Mouse (Mus musculus): ENCODE results near the gene Dusp1. TPM values are rescaled to one million over a fixed set of nuclear protein-coding genes. Genes with fewer than 3 reads are reported as not detected.

The Dusp1 gene
- total and polyA plus RNA-seq, 3 experiments: 3.5 to 9.9 (median 5.6) TPM

DNA sequence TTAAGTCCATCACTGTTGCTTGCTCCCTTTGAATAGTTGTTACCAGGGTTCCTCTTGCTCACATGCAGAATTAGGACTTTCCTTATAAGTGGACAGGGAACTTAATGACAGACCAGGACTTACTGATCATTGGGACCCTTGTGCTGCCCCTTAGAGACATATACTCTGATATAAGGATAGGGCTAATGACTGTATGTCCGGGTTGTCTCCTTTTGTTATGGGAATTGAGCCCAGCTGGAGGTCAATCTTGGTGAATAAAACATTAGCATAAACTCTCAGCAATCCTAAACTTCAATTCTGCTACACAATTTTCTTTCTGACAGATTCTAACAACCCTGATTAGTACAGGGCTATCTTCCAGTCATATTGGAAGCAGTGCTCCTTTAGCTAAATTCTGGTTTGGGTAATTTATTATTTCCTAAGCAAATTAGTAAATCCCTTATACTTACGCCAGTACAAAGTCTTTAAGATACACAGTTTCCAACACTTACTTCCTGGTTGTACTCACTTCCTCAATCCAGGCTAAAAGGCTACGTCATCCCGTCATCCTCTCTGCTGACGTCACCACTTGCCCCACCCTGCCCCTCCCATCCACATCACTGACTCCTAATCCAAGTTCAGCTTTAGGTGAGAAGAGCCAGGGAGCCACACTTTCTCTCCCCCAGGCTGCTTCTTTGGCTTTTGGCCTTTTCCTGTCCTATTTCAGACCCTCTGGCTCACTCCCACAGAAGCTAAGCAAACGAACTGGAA lies 24.0 kb downstream of the Dusp1 start:
- Histone ChIP-seq H3K27me3 (replicated peaks) (no peaks in the 10 kb centered on the region), H3K9ac (ENCODE audit: insufficient read depth, low read depth) (peak overlapping the region; percentile 88), H3K4me2 (ENCODE audit: insufficient read depth, low read depth, poor library complexity, severe bottlenecking) (peak overlapping the region; percentile 95), H3K4me3 (replicated peaks in 1 of 3; ENCODE audit: low read depth in 2 of 3, low read length in 2 of 3, poor library complexity in 1 of 3) (peak overlapping the region; percentile 58 to 90 (median 60)), H3K79me2 (replicated peaks; ENCODE audit: control insufficient read depth, extremely low read depth, insufficient read depth, poor library complexity, severe bottlenecking) (no peaks in the 10 kb centered on the region), H3K9me3 (replicated peaks; ENCODE audit: low read length) (no peaks in the 10 kb centered on the region), H3K36me3 (replicated peaks in 1 of 2; ENCODE audit: control insufficient read depth in 1 of 2, insufficient read depth in 1 of 2, low read length in 1 of 2) (no peaks in the 10 kb centered on the region), H3K4me1 (ENCODE audit: control insufficient read depth in 1 of 2, insufficient read depth in 2 of 2) (peaks cover 19 to 55% of the 10 kb centered on the region in 2 experiments), H3K27ac (ENCODE audit: insufficient read depth, low read depth) (no peak overlapping the region)
- DNase-seq (ENCODE audit: extremely low read depth): peak; percentile 94
- in situ Hi-C loops (cut with MboI; ENCODE audit: low pct_ligation_motif_present, low pct_unique_long_range_greater_than_20kb, low sequenced_read_pairs) (no loop called here), dilution Hi-C loops (cut with MboI; ENCODE audit: extremely low pct_ligation_motif_present, extremely low pct_unique_long_range_greater_than_20kb, low sequenced_read_pairs) (no loop called here)
- TF ChIP-seq TBP (conservative IDR thresholded peaks at IDR 0.05; ENCODE audit: low read depth, low read length) (peak; percentile 90), MAZ (IDR thresholded peaks at IDR 0.05; ENCODE audit: low read depth, low read length) (peak; percentile 94), POLR2AphosphoS2 (IDR thresholded peaks at IDR 0.05; ENCODE audit: low read depth, low read length) (no peak), E2F4 (IDR thresholded peaks at IDR 0.05; ENCODE audit: insufficient replicate concordance, low read depth, low read length) (no peak), JUN (IDR thresholded peaks at IDR 0.05; ENCODE audit: insufficient read depth, low read depth, low read length) (peak; percentile 88), PAX5 (IDR thresholded peaks at IDR 0.05; ENCODE audit: low read length) (no peak), RCOR1 (conservative IDR thresholded peaks at IDR 0.05; ENCODE audit: low read depth, low read length) (no peak), GABPA (IDR thresholded peaks at IDR 0.05; ENCODE audit: insufficient replicate concordance, low read depth, low read length) (no peak), ZMIZ1 (IDR thresholded peaks at IDR 0.05; ENCODE audit: low read depth, low read length) (no peak), USF1 (IDR thresholded peaks at IDR 0.05; ENCODE audit: low read depth, low read length) (no peak), MYC (IDR thresholded peaks at IDR 0.05; ENCODE audit: low read depth, low read length) (no peak), JUND (conservative IDR thresholded peaks at IDR 0.05; ENCODE audit: low read depth, low read length) (peak; percentile 88), ETS1 (conservative IDR thresholded peaks at IDR 0.05; ENCODE audit: low read depth, low read length) (peak; percentile 68), CHD1 (IDR thresholded peaks at IDR 0.05; ENCODE audit: low read depth, low read length) (no peak), POLR2A (IDR thresholded peaks at IDR 0.05; ENCODE audit: low read depth, low read length) (peak; percentile 73), ELF1 (IDR thresholded peaks at IDR 0.05; ENCODE audit: low read depth, low read length) (peak; percentile 98), CHD2 (IDR thresholded peaks at IDR 0.05; ENCODE audit: low read length) (no peak), NELFE (IDR thresholded peaks at IDR 0.05; ENCODE audit: low read depth, low read length) (peak; percentile 63; the same call in 1 of the 2 replicates), MEF2A (IDR thresholded peaks at IDR 0.05; ENCODE audit: borderline replicate concordance, low read depth, low read length) (no peak), TCF12 (IDR thresholded peaks at IDR 0.05; ENCODE audit: low read depth, low read length) (0 out of 2 replicates have a peak, but pooled peaks have one; percentile 25), BHLHE40 (IDR thresholded peaks at IDR 0.05; ENCODE audit: low read depth, low read length) (no peak), SIN3A (IDR thresholded peaks at IDR 0.05; ENCODE audit: low read length) (peak; percentile 79), IRF4 (IDR thresholded peaks at IDR 0.05; ENCODE audit: low read depth, low read length) (peak; percentile 19; the same call in 1 of the 2 replicates), RAD21 (IDR thresholded peaks at IDR 0.05; ENCODE audit: low read depth, low read length) (no peak), HCFC1 (IDR thresholded peaks at IDR 0.05; ENCODE audit: low read depth, low read length) (peak; percentile 74), KAT2A (IDR thresholded peaks at IDR 0.05; ENCODE audit: insufficient replicate concordance, low read length) (no peak), CTCF (conservative IDR thresholded peaks at IDR 0.05 in 1 of 2, IDR thresholded peaks at IDR 0.05 in 1 of 2; ENCODE audit: low read depth in 2 of 2, low read length in 2 of 2) (no peak)
